Mouse (Mus musculus): ENCODE data around the gene Ppil1.

DNA sequence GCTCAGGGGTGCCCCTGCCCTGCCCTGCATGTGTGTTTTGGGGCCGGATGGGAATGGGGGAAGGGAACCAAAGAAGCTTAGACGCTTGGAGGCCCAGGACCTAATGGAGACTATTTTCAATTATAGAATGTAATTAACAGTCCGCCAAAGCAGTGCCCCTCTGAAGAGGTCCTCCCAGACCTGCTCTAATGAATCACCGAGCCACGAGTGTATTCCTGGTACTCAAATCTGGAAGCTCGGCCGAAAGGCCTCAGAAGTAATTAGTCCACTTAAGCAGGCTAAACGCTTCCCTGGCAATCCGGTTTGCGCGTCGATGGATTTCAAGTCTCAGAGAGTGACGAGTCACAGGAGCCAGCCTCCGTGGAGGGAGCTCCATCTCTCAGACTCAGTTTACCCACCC lies 43.4 kb downstream of the Ppil1 start:
- TF ChIP-seq CTCF (conservative IDR thresholded peaks at IDR 0.05; ENCODE audit: low read length) (no peak), NANOG (IDR thresholded peaks at IDR 0.05; ENCODE audit: borderline replicate concordance, low read length) (no peak), POU5F1 (IDR thresholded peaks at IDR 0.05; ENCODE audit: borderline replicate concordance, low read length) (no peak)
